Mouse (Mus musculus): ENCODE measurements around the gene Chst15. TPM values are rescaled to one million over a fixed set of nuclear protein-coding genes. Genes with fewer than 3 reads are reported as not detected.

The Chst15 gene
- total and polyA plus RNA-seq, 2 experiments from 2014 or later: 12.8 to 19.3 TPM

- H3K9ac ChIP-seq: no peak overlapping the region
- no peaks in the 10 kb centered on the region for H3K27me3 ChIP-seq (ENCODE audit: insufficient read depth, low read length)
- no peaks in the 10 kb centered on the region for H3K36me3 ChIP-seq (ENCODE audit: insufficient read depth)
- H3K4me2 ChIP-seq (ENCODE audit: low read depth): no peak overlapping the region
- 27% methylated on average over 3 of the region's 3 CpGs for WGBS
- no peaks in the 10 kb centered on the region for H3K9me3 ChIP-seq (ENCODE audit: low read length)
- peak; percentile 60; the same call in 1 of the 2 replicates for ATAC-seq
- no peak overlapping the region for H3K4me3 ChIP-seq (ENCODE audit: low read depth, low read length)
- peak overlapping the region; percentile 6; the same call in 1 of the 2 replicates for H3K27ac ChIP-seq (ENCODE audit: low read depth, low read length)
- no peaks in the 10 kb centered on the region for H3K4me1 ChIP-seq (ENCODE audit: insufficient read depth)
- DNase-seq: no peak
- TF ChIP-seq CTCF (IDR thresholded peaks at IDR 0.05; ENCODE audit: low read depth): no peak
Measured at GRCm38 (mm10) chr7:132336781-132337180, 19.8 kb upstream of the Chst15 start.

- Histone ChIP-seq H3K4me3 (ENCODE audit: low read depth, low read length) (no peak overlapping the region), H3K4me1 (ENCODE audit: insufficient read depth) (no peaks in the 10 kb centered on the region), H3K4me2 (ENCODE audit: low read depth) (no peak overlapping the region), H3K27ac (ENCODE audit: low read depth, low read length) (no peak overlapping the region), H3K9me3 (ENCODE audit: low read length) (no peaks in the 10 kb centered on the region), H3K9ac (no peak overlapping the region), H3K27me3 (ENCODE audit: insufficient read depth, low read length) (no peaks in the 10 kb centered on the region), H3K36me3 (ENCODE audit: insufficient read depth) (no peaks in the 10 kb centered on the region)
- ATAC-seq: no peak
- TF ChIP-seq CTCF (IDR thresholded peaks at IDR 0.05; ENCODE audit: low read depth): no peak
- 94% methylated on average over 4 of the region's 4 CpGs for WGBS
- DNase-seq: no peak
Measured at GRCm38 (mm10) chr7:132335367-132335766, 18.3 kb upstream of the Chst15 start.

GRCm38 (mm10) chr7:132333078-132333477 lies 16.1 kb upstream of the Chst15 start:
- 69% methylated on average over 1 of the region's 1 CpGs for WGBS
- H3K36me3 ChIP-seq (ENCODE audit: insufficient read depth): no peaks in the 10 kb centered on the region
- no peak for TF ChIP-seq CTCF (IDR thresholded peaks at IDR 0.05; ENCODE audit: low read depth)
- H3K4me1 ChIP-seq (ENCODE audit: insufficient read depth): no peaks in the 10 kb centered on the region
- no peaks in the 10 kb centered on the region for H3K9me3 ChIP-seq (ENCODE audit: low read length)
- no peak overlapping the region for H3K9ac ChIP-seq
- no peak overlapping the region for H3K4me2 ChIP-seq (ENCODE audit: low read depth)
- DNase-seq: no peak
- H3K27ac ChIP-seq (ENCODE audit: low read depth, low read length): no peak overlapping the region
- no peaks in the 10 kb centered on the region for H3K27me3 ChIP-seq (ENCODE audit: insufficient read depth, low read length)
- ATAC-seq: no peak
- no peak overlapping the region for H3K4me3 ChIP-seq (ENCODE audit: low read depth, low read length)

- DNase-seq (no peak), ATAC-seq (no peak; the same call in 1 of the 2 replicates)
- Histone ChIP-seq H3K9me3 (ENCODE audit: low read length) (no peaks in the 10 kb centered on the region), H3K4me1 (ENCODE audit: insufficient read depth) (no peaks in the 10 kb centered on the region), H3K27me3 (ENCODE audit: insufficient read depth, low read length) (no peaks in the 10 kb centered on the region), H3K9ac (no peak overlapping the region), H3K27ac (ENCODE audit: low read depth, low read length) (no peak overlapping the region), H3K4me3 (ENCODE audit: low read depth, low read length) (no peak overlapping the region), H3K4me2 (ENCODE audit: low read depth) (no peak overlapping the region), H3K36me3 (ENCODE audit: insufficient read depth) (no peaks in the 10 kb centered on the region)
- WGBS: 38% methylated on average over 11 of the region's 11 CpGs
- 0 out of 2 replicates have a peak, but pooled peaks have one; percentile 3 for TF ChIP-seq CTCF (IDR thresholded peaks at IDR 0.05; ENCODE audit: low read depth)
Measured at GRCm38 (mm10) chr7:132332176-132332575, 15.1 kb upstream of the Chst15 start.

- TF ChIP-seq CTCF (IDR thresholded peaks at IDR 0.05; ENCODE audit: low read depth): no peak
- H3K4me1 ChIP-seq (ENCODE audit: insufficient read depth): no peaks in the 10 kb centered on the region
- no peak overlapping the region for H3K4me2 ChIP-seq (ENCODE audit: low read depth)
- H3K27ac ChIP-seq (ENCODE audit: low read depth, low read length): no peak overlapping the region
- H3K36me3 ChIP-seq (ENCODE audit: insufficient read depth): no peaks in the 10 kb centered on the region
- no peaks in the 10 kb centered on the region for H3K9me3 ChIP-seq (ENCODE audit: low read length)
- ATAC-seq: no peak
- WGBS: 68% methylated on average over 1 of the region's 1 CpGs
- H3K9ac ChIP-seq: no peak overlapping the region
- no peak for DNase-seq
- H3K27me3 ChIP-seq (ENCODE audit: insufficient read depth, low read length): no peaks in the 10 kb centered on the region
- H3K4me3 ChIP-seq (ENCODE audit: low read depth, low read length): no peak overlapping the region
Measured at GRCm38 (mm10) chr7:132330179-132330578, 13.2 kb upstream of the Chst15 start.

GRCm38 (mm10) chr7:132328648-132329047 lies 11.6 kb upstream of the Chst15 start:
- 92% methylated on average over 1 of the region's 1 CpGs for WGBS
- no peaks in the 10 kb centered on the region for H3K36me3 ChIP-seq (ENCODE audit: insufficient read depth)

GRCm38 (mm10) chr7:132325549-132326331 lies 8.7 kb upstream of the Chst15 start:
- Histone ChIP-seq H3K4me3 (ENCODE audit: low read depth, low read length) (no peak overlapping the region), H3K4me2 (ENCODE audit: low read depth) (no peak overlapping the region), H3K36me3 (ENCODE audit: insufficient read depth) (no peaks in the 10 kb centered on the region), H3K27ac (ENCODE audit: low read depth, low read length) (no peak overlapping the region), H3K4me1 (ENCODE audit: insufficient read depth) (no peaks in the 10 kb centered on the region), H3K9me3 (ENCODE audit: low read length) (no peaks in the 10 kb centered on the region), H3K9ac (no peak overlapping the region), H3K27me3 (ENCODE audit: insufficient read depth, low read length) (no peaks in the 10 kb centered on the region)
- no peak for ATAC-seq
- WGBS: 36% methylated on average over 5 of the region's 5 CpGs
- no peak for TF ChIP-seq CTCF (IDR thresholded peaks at IDR 0.05; ENCODE audit: low read depth)
- no peak for DNase-seq

More at GRCm38 (mm10) chr7:132328648-132329047, 11.6 kb upstream of the Chst15 start:
- Histone ChIP-seq H3K27me3 (ENCODE audit: insufficient read depth, low read length) (no peaks in the 10 kb centered on the region), H3K4me1 (ENCODE audit: insufficient read depth) (no peaks in the 10 kb centered on the region), H3K4me3 (ENCODE audit: low read depth, low read length) (no peak overlapping the region), H3K4me2 (ENCODE audit: low read depth) (no peak overlapping the region), H3K9ac (no peak overlapping the region), H3K9me3 (ENCODE audit: low read length) (no peaks in the 10 kb centered on the region), H3K27ac (ENCODE audit: low read depth, low read length) (no peak overlapping the region)
- DNase-seq (no peak), ATAC-seq (no peak)
- no peak for TF ChIP-seq CTCF (IDR thresholded peaks at IDR 0.05; ENCODE audit: low read depth)

Measured in forebrain, postnatal 0 days (tissue).